Mouse (Mus musculus): ENCODE results near the gene Fbxl3. TPM values are rescaled to one million over a fixed set of nuclear protein-coding genes. Genes with fewer than 3 reads are reported as not detected.

The Fbxl3 gene
- polyA plus RNA-seq, 1 experiment from 2014 or later: 31.6 TPM

- H3K4me2 ChIP-seq (replicated peaks; ENCODE audit: low read depth, low read length): peak overlapping the region; percentile 52
- TF ChIP-seq EP300 (IDR thresholded peaks at IDR 0.05) (no peak), CTCF (IDR thresholded peaks at IDR 0.05) (no peak)
- 0% methylated on average over 2 of the region's 2 CpGs for WGBS
- peaks cover 21% of the 10 kb centered on the region; the same call in 1 of the 2 replicates for H3K4me1 ChIP-seq (ENCODE audit: insufficient read depth, low read depth, low read length)
- H3K9me3 ChIP-seq (ENCODE audit: low read length): no peaks in the 10 kb centered on the region
- peak overlapping the region; percentile 100 for H3K27ac ChIP-seq (ENCODE audit: low read length)
- H3K4me3 ChIP-seq (ENCODE audit: low read depth, low read length): peak overlapping the region; percentile 97
- DNase-seq (ENCODE audit: low spot score): peak; percentile 29
- no peaks in the 10 kb centered on the region for H3K27me3 ChIP-seq (replicated peaks; ENCODE audit: insufficient read depth, low read length)
- H3K36me3 ChIP-seq (ENCODE audit: insufficient read depth, low read length): no peaks in the 10 kb centered on the region
- H3K9ac ChIP-seq (replicated peaks; ENCODE audit: low read depth): peak overlapping the region; percentile 100
- no peak for ATAC-seq
Measured at GRCm38 (mm10) chr14:103098213-103098586, 1.2 kb downstream of the Fbxl3 start.

GRCm38 (mm10) chr14:103096621-103097020, 2.7 kb downstream of the Fbxl3 start:
- DNase-seq (ENCODE audit: low spot score): peak; percentile 66
- no peak overlapping the region for H3K9ac ChIP-seq (replicated peaks; ENCODE audit: low read depth)
- 31% methylated on average over 6 of the region's 6 CpGs for WGBS
- no peak overlapping the region for H3K27ac ChIP-seq (ENCODE audit: low read length)
- H3K27me3 ChIP-seq (replicated peaks; ENCODE audit: insufficient read depth, low read length): no peaks in the 10 kb centered on the region
- peak overlapping the region; percentile 25; the same call in 1 of the 2 replicates for H3K4me2 ChIP-seq (replicated peaks; ENCODE audit: low read depth, low read length)
- ATAC-seq: no peak
- no peaks in the 10 kb centered on the region for H3K36me3 ChIP-seq (ENCODE audit: insufficient read depth, low read length)
- no peak overlapping the region for H3K4me3 ChIP-seq (ENCODE audit: low read depth, low read length)
- TF ChIP-seq CTCF (IDR thresholded peaks at IDR 0.05) (no peak), EP300 (IDR thresholded peaks at IDR 0.05) (0 out of 2 replicates have a peak, but pooled peaks have one; percentile 22)
- H3K9me3 ChIP-seq (ENCODE audit: low read length): no peaks in the 10 kb centered on the region
- peaks cover 23% of the 10 kb centered on the region for H3K4me1 ChIP-seq (ENCODE audit: insufficient read depth, low read depth, low read length)

GRCm38 (mm10) chr14:103095826-103096225, 3.5 kb downstream of the Fbxl3 start:
- no peak for DNase-seq (ENCODE audit: low spot score)

GRCm38 (mm10) chr14:103095036-103095435, 4.3 kb downstream of the Fbxl3 start:
- Histone ChIP-seq H3K27ac (ENCODE audit: low read length) (no peak overlapping the region), H3K4me2 (replicated peaks; ENCODE audit: low read depth, low read length) (no peak overlapping the region), H3K4me3 (ENCODE audit: low read depth, low read length) (no peak overlapping the region), H3K27me3 (replicated peaks; ENCODE audit: insufficient read depth, low read length) (no peaks in the 10 kb centered on the region), H3K36me3 (ENCODE audit: insufficient read depth, low read length) (no peaks in the 10 kb centered on the region; the same call in 1 of the 2 replicates), H3K9me3 (ENCODE audit: low read length) (no peaks in the 10 kb centered on the region), H3K9ac (replicated peaks; ENCODE audit: low read depth) (no peak overlapping the region), H3K4me1 (ENCODE audit: insufficient read depth, low read depth, low read length) (peaks cover 24% of the 10 kb centered on the region)
- no peak for TF ChIP-seq CTCF (IDR thresholded peaks at IDR 0.05)
- no peak for TF ChIP-seq EP300 (IDR thresholded peaks at IDR 0.05)
- DNase-seq (ENCODE audit: low spot score): no peak
- WGBS: 82% methylated on average over 8 of the region's 8 CpGs
- ATAC-seq: no peak

More at GRCm38 (mm10) chr14:103095826-103096225, 3.5 kb downstream of the Fbxl3 start:
- H3K36me3 ChIP-seq (ENCODE audit: insufficient read depth, low read length): no peaks in the 10 kb centered on the region; the same call in 1 of the 2 replicates
- H3K27ac ChIP-seq (ENCODE audit: low read length): no peak overlapping the region
- H3K4me2 ChIP-seq (replicated peaks; ENCODE audit: low read depth, low read length): no peak overlapping the region
- WGBS: 86% methylated on average over 8 of the region's 8 CpGs
- no peaks in the 10 kb centered on the region for H3K9me3 ChIP-seq (ENCODE audit: low read length)
- TF ChIP-seq CTCF (IDR thresholded peaks at IDR 0.05) (no peak), EP300 (IDR thresholded peaks at IDR 0.05) (no peak)
- H3K9ac ChIP-seq (replicated peaks; ENCODE audit: low read depth): no peak overlapping the region
- no peak overlapping the region for H3K4me3 ChIP-seq (ENCODE audit: low read depth, low read length)
- peaks cover 24% of the 10 kb centered on the region for H3K4me1 ChIP-seq (ENCODE audit: insufficient read depth, low read depth, low read length)
- no peak for ATAC-seq
- H3K27me3 ChIP-seq (replicated peaks; ENCODE audit: insufficient read depth, low read length): no peaks in the 10 kb centered on the region

GRCm38 (mm10) chr14:103093670-103094069, 5.7 kb downstream of the Fbxl3 start:
- Histone ChIP-seq H3K4me3 (ENCODE audit: low read depth, low read length) (no peak overlapping the region), H3K4me2 (replicated peaks; ENCODE audit: low read depth, low read length) (no peak overlapping the region), H3K27me3 (replicated peaks; ENCODE audit: insufficient read depth, low read length) (no peaks in the 10 kb centered on the region), H3K9ac (replicated peaks; ENCODE audit: low read depth) (no peak overlapping the region), H3K9me3 (ENCODE audit: low read length) (no peaks in the 10 kb centered on the region), H3K27ac (ENCODE audit: low read length) (no peak overlapping the region), H3K4me1 (ENCODE audit: insufficient read depth, low read depth, low read length) (peaks cover 24% of the 10 kb centered on the region), H3K36me3 (ENCODE audit: insufficient read depth, low read length) (no peaks in the 10 kb centered on the region; the same call in 1 of the 2 replicates)
- DNase-seq (ENCODE audit: low spot score) (no peak), ATAC-seq (no peak)
- TF ChIP-seq EP300 (IDR thresholded peaks at IDR 0.05) (no peak), CTCF (IDR thresholded peaks at IDR 0.05) (no peak)
- WGBS: 46% methylated on average over 4 of the region's 4 CpGs

- Histone ChIP-seq H3K4me2 (replicated peaks; ENCODE audit: low read depth, low read length) (no peak overlapping the region), H3K27me3 (replicated peaks; ENCODE audit: insufficient read depth, low read length) (no peaks in the 10 kb centered on the region), H3K9me3 (ENCODE audit: low read length) (no peaks in the 10 kb centered on the region), H3K27ac (ENCODE audit: low read length) (no peak overlapping the region), H3K4me3 (ENCODE audit: low read depth, low read length) (no peak overlapping the region), H3K36me3 (ENCODE audit: insufficient read depth, low read length) (no peaks in the 10 kb centered on the region; the same call in 1 of the 2 replicates), H3K9ac (replicated peaks; ENCODE audit: low read depth) (no peak overlapping the region), H3K4me1 (ENCODE audit: insufficient read depth, low read depth, low read length) (peaks cover 24% of the 10 kb centered on the region)
- 91% methylated on average over 3 of the region's 3 CpGs for WGBS
- TF ChIP-seq CTCF (IDR thresholded peaks at IDR 0.05): no peak
- TF ChIP-seq EP300 (IDR thresholded peaks at IDR 0.05): no peak
- ATAC-seq: no peak
- DNase-seq (ENCODE audit: low spot score): no peak
Measured at GRCm38 (mm10) chr14:103093236-103093635, 6.1 kb downstream of the Fbxl3 start.

- DNase-seq (ENCODE audit: low spot score): peak; percentile 79
- Histone ChIP-seq H3K9ac (replicated peaks; ENCODE audit: low read depth) (no peak overlapping the region), H3K36me3 (ENCODE audit: insufficient read depth, low read length) (peaks cover 17% of the 10 kb centered on the region; the same call in 1 of the 2 replicates), H3K9me3 (ENCODE audit: low read length) (no peaks in the 10 kb centered on the region), H3K4me2 (replicated peaks; ENCODE audit: low read depth, low read length) (no peak overlapping the region), H3K27me3 (replicated peaks; ENCODE audit: insufficient read depth, low read length) (no peaks in the 10 kb centered on the region), H3K4me1 (ENCODE audit: insufficient read depth, low read depth, low read length) (peaks cover 6% of the 10 kb centered on the region), H3K4me3 (ENCODE audit: low read depth, low read length) (no peak overlapping the region), H3K27ac (ENCODE audit: low read length) (no peak overlapping the region)
- TF ChIP-seq EP300 (IDR thresholded peaks at IDR 0.05) (no peak), CTCF (IDR thresholded peaks at IDR 0.05) (peak; percentile 84)
- 68% methylated on average over 6 of the region's 6 CpGs for WGBS
- ATAC-seq: peak; percentile 58
Measured at GRCm38 (mm10) chr14:103088624-103089023, 10.7 kb downstream of the Fbxl3 start.

Measured in lung, postnatal 0 days (tissue).